Mouse (Mus musculus) hindbrain, embryonic 11.5 days (tissue): ENCODE results near the gene Rsph3b. TPM values are rescaled to one million over a fixed set of nuclear protein-coding genes. Genes with fewer than 3 reads are reported as not detected.
"Not testable (repeated sequence)": the region's sequence is repeated elsewhere in the genome, so short reads cannot be mapped to it uniquely, and the experiment has no call there.

Experiments used
- ATAC-seq: fragments of 200-750 bp; cut with Nextera tagmentation; 2 replicates; pipeline ENCODE4 v1.8.0; 2017; ENCODE audit warnings: mild to moderate bottlenecking, moderate TSS enrichment, moderate library complexity; ENCODE audit not compliant: low FRiP score
- DNase-seq: peaks from one replicate; pipeline ENCODE4 v3.0.0-alpha.2; 2015; ENCODE audit warnings: low spot score
- H3K27ac ChIP-seq: fragments of 300-500 bp; sonication (generic); 2 replicates; pipeline ENCODE4 v1.5.1; 2014; ENCODE audit warnings: mild to moderate bottlenecking, low read depth, low read length
- H3K27me3 ChIP-seq: fragments of 300-500 bp; sonication (generic); 2 replicates; pipeline ENCODE4 v1.6.1; 2014; ENCODE audit warnings: mild to moderate bottlenecking, low read length, moderate library complexity, mixed read lengths; ENCODE audit not compliant: control insufficient read depth, insufficient read depth
- H3K36me3 ChIP-seq: fragments of 300-500 bp; sonication (generic); 2 replicates; pipeline ENCODE4 v1.6.1; 2014; ENCODE audit warnings: mild to moderate bottlenecking, low read length, moderate library complexity, mixed read lengths; ENCODE audit not compliant: control insufficient read depth, insufficient read depth
- H3K4me1 ChIP-seq: fragments of 300-500 bp; sonication (generic); replicated peaks from 2 replicates; pipeline ENCODE4 v1.6.1; 2014; ENCODE audit warnings: low read length, mixed read lengths; ENCODE audit not compliant: control insufficient read depth, insufficient read depth
- H3K4me2 ChIP-seq: fragments of 300-500 bp; sonication (generic); replicated peaks from 2 replicates; pipeline ENCODE4 v1.6.1; 2014; ENCODE audit warnings: mild to moderate bottlenecking, low read depth, low read length
- H3K4me3 ChIP-seq: fragments of 300-500 bp; sonication (generic); 2 replicates; pipeline ENCODE4 v1.5.1; 2014; ENCODE audit warnings: low read depth, low read length
- H3K9ac ChIP-seq: fragments of 300-500 bp; sonication (generic); 2 replicates; pipeline ENCODE4 v1.6.1; 2014; ENCODE audit warnings: low read depth, low read length
- H3K9me3 ChIP-seq: fragments of 300-500 bp; sonication (generic); 2 replicates; pipeline ENCODE4 v1.6.1; 2016; ENCODE audit warnings: low read length; ENCODE audit not compliant: control insufficient read depth
- WGBS: fragments of 180-500 bp; shearing (Covaris S2); extraction: QIAGEN DNeasy Blood & Tissue Kit; methylation state at CpG from one replicate; pipeline ENCODE4 v1.1.7; 2014; 5-methylcytosine and 5-hydroxymethylcytosine counted together
- polyA plus RNA-seq: library from polyadenylated mRNA; unstranded; fragments of >200 nt; fragmentation: Nextera tagmentation; extraction: Ambion mirVana; gene quantifications from 2 replicates; pipeline ENCODE4 v1.2.1, GENCODE M21; 2014

Gene Rsph3b
- polyA plus RNA-seq, 1 experiment from 2014 or later: 50.5 TPM

- H3K36me3 ChIP-seq: not testable (repeated sequence)
Observed at GRCm38 (mm10) chr17:6974985-6975384, 26.5 kb upstream of the Rsph3b start.

GRCm38 (mm10) chr17:6972836-6973396 is 24.4 kb upstream of the Rsph3b start:
- not testable (repeated sequence) for H3K9ac ChIP-seq, H3K27me3 ChIP-seq, H3K9me3 ChIP-seq, DNase-seq, H3K4me2 ChIP-seq, ATAC-seq, H3K36me3 ChIP-seq, H3K27ac ChIP-seq, H3K4me1 ChIP-seq, H3K4me3 ChIP-seq
- 55% methylated on average over 4 of the region's 4 CpGs for WGBS

More at GRCm38 (mm10) chr17:6974985-6975384, 26.5 kb upstream of the Rsph3b start:
- not testable (repeated sequence) for H3K4me3 ChIP-seq, H3K27ac ChIP-seq, H3K4me1 ChIP-seq, DNase-seq, H3K9ac ChIP-seq, ATAC-seq, H3K9me3 ChIP-seq, H3K27me3 ChIP-seq, H3K4me2 ChIP-seq
- 79% methylated on average over 3 of the region's 3 CpGs for WGBS

GRCm38 (mm10) chr17:6971238-6971637 is 22.8 kb upstream of the Rsph3b start:
- not testable (repeated sequence) for ATAC-seq, H3K4me2 ChIP-seq, DNase-seq, H3K4me3 ChIP-seq, H3K27me3 ChIP-seq, H3K27ac ChIP-seq, H3K4me1 ChIP-seq, H3K9ac ChIP-seq, H3K9me3 ChIP-seq, H3K36me3 ChIP-seq
- 82% methylated on average over 8 of the region's 8 CpGs for WGBS

- ATAC-seq, DNase-seq, H3K27me3 ChIP-seq, H3K36me3 ChIP-seq, H3K4me3 ChIP-seq, H3K27ac ChIP-seq, H3K9me3 ChIP-seq, H3K4me1 ChIP-seq, H3K4me2 ChIP-seq, H3K9ac ChIP-seq: not testable (repeated sequence)
- no CpG with 5 or more reads among the region's 8 CpGs for WGBS
Observed at GRCm38 (mm10) chr17:6970334-6970733, 21.9 kb upstream of the Rsph3b start, which contains the start of gene Rnaset2b. TSS of gene Rnaset2b (plus strand) at chr17:6970634.

GRCm38 (mm10) chr17:6967673-6968072 is 19.2 kb upstream of the Rsph3b start:
- DNase-seq, H3K27ac ChIP-seq, ATAC-seq, H3K9ac ChIP-seq, H3K4me1 ChIP-seq, H3K4me2 ChIP-seq, H3K9me3 ChIP-seq, H3K27me3 ChIP-seq, H3K4me3 ChIP-seq, H3K36me3 ChIP-seq: not testable (repeated sequence)
- WGBS: 17% methylated on average over 1 of the region's 1 CpGs

GRCm38 (mm10) chr17:6965364-6965763 is 16.9 kb upstream of the Rsph3b start:
- H3K36me3 ChIP-seq, H3K4me1 ChIP-seq, ATAC-seq, H3K27me3 ChIP-seq, H3K9me3 ChIP-seq, H3K4me3 ChIP-seq, H3K27ac ChIP-seq, H3K9ac ChIP-seq, H3K4me2 ChIP-seq: not testable (repeated sequence)
- DNase-seq: peak; percentile 31
- 13% methylated on average over 5 of the region's 6 CpGs for WGBS

- H3K4me2 ChIP-seq, H3K27ac ChIP-seq, H3K9me3 ChIP-seq, H3K27me3 ChIP-seq, H3K4me1 ChIP-seq, DNase-seq, ATAC-seq, H3K36me3 ChIP-seq, H3K9ac ChIP-seq, H3K4me3 ChIP-seq: not testable (repeated sequence)
- 90% methylated on average over 4 of the region's 4 CpGs for WGBS
Observed at GRCm38 (mm10) chr17:6962936-6963335, 14.5 kb upstream of the Rsph3b start.

GRCm38 (mm10) chr17:6962339-6962738 is 13.9 kb upstream of the Rsph3b start:
- H3K27ac ChIP-seq, H3K4me1 ChIP-seq, ATAC-seq, H3K9ac ChIP-seq, H3K36me3 ChIP-seq, H3K27me3 ChIP-seq, H3K4me2 ChIP-seq, H3K9me3 ChIP-seq, DNase-seq, H3K4me3 ChIP-seq: not testable (repeated sequence)
- 62% methylated on average over 3 of the region's 6 CpGs for WGBS

- H3K36me3 ChIP-seq, H3K4me1 ChIP-seq, H3K27ac ChIP-seq, H3K9me3 ChIP-seq, H3K9ac ChIP-seq, DNase-seq, H3K27me3 ChIP-seq: not testable (repeated sequence)
- ATAC-seq: peak; percentile 98
- Histone ChIP-seq H3K4me2 (peak overlapping the region; percentile 14; the same call in 1 of the 2 replicates), H3K4me3 (peak overlapping the region; percentile 43)
- WGBS: under 1% methylated on average over 12 of the region's 48 CpGs
Observed at GRCm38 (mm10) chr17:6961181-6962000, 12.9 kb upstream of the Rsph3b start.
